Mouse (Mus musculus) midbrain, embryonic 14.5 days (tissue): ENCODE results near the gene Zfp970. TPM values are rescaled to one million over a fixed set of nuclear protein-coding genes. Genes with fewer than 3 reads are reported as not detected.
A peak's percentile ranks its signal among the peaks of the same experiment; 100 is the strongest.
"Not testable (repeated sequence)": the region's sequence is repeated elsewhere in the genome, so short reads cannot be mapped to it uniquely, and the experiment has no call there.

Experiments
- ATAC-seq: fragments of 200-750 bp; cut with Nextera tagmentation; 2 replicates; pipeline ENCODE4 v1.8.0; 2017; ENCODE audit warnings: moderate number of reproducible peaks, moderate library complexity; ENCODE audit not compliant: low FRiP score, low TSS enrichment
- DNase-seq: peaks from one replicate; pipeline ENCODE4 v3.0.0-alpha.2; 2015
- H3K27ac ChIP-seq: fragments of 300-500 bp; sonication (generic); replicated peaks from 2 replicates; pipeline ENCODE4 v1.5.1; 2014; ENCODE audit warnings: mild to moderate bottlenecking, low read depth, low read length, moderate library complexity
- H3K27me3 ChIP-seq: fragments of 300-500 bp; sonication (generic); 2 replicates; pipeline ENCODE4 v1.6.1; 2014; ENCODE audit warnings: low read length, control low read depth, mixed read lengths; ENCODE audit not compliant: control insufficient read depth, insufficient read depth
- H3K36me3 ChIP-seq: fragments of 300-500 bp; sonication (generic); 2 replicates; pipeline ENCODE4 v1.6.1; 2014; ENCODE audit warnings: low read length, control low read depth; ENCODE audit not compliant: control insufficient read depth, insufficient read depth
- H3K4me1 ChIP-seq: fragments of 300-500 bp; sonication (generic); 2 replicates; pipeline ENCODE4 v1.6.1; 2014; ENCODE audit warnings: mild to moderate bottlenecking, antibody characterized with exemption, low read length, control low read depth; ENCODE audit not compliant: control insufficient read depth, insufficient read depth
- H3K4me2 ChIP-seq: fragments of 300-500 bp; sonication (generic); 2 replicates; pipeline ENCODE4 v1.6.1; 2014; ENCODE audit warnings: mild to moderate bottlenecking, low read length, moderate library complexity
- H3K4me3 ChIP-seq: fragments of 300-500 bp; sonication (generic); replicated peaks from 2 replicates; pipeline ENCODE4 v1.5.1; 2014; ENCODE audit warnings: low read depth, low read length
- H3K9ac ChIP-seq: fragments of 300-500 bp; sonication (generic); replicated peaks from 2 replicates; pipeline ENCODE4 v1.6.1; 2014; ENCODE audit warnings: mild to moderate bottlenecking, low read length, moderate library complexity
- H3K9me3 ChIP-seq: fragments of 300-500 bp; sonication (generic); 2 replicates; pipeline ENCODE4 v1.6.1; 2016; ENCODE audit warnings: low read length, control low read depth, mixed read lengths; ENCODE audit not compliant: control insufficient read depth
- WGBS: fragments of 180-500 bp; shearing (Covaris S2); extraction: QIAGEN DNeasy Blood & Tissue Kit; methylation state at CpG from one replicate; pipeline ENCODE4 v1.1.7; 2014; 5-methylcytosine and 5-hydroxymethylcytosine counted together
- polyA plus RNA-seq: library from polyadenylated mRNA; unstranded; fragments of >200 nt; fragmentation: Nextera tagmentation; extraction: Ambion mirVana; gene quantifications from 2 replicates; pipeline ENCODE4 v1.2.1, GENCODE M21; 2014

The Zfp970 gene
- polyA plus RNA-seq: 7.7 and 9.3 TPM in 2 replicates

DNA sequence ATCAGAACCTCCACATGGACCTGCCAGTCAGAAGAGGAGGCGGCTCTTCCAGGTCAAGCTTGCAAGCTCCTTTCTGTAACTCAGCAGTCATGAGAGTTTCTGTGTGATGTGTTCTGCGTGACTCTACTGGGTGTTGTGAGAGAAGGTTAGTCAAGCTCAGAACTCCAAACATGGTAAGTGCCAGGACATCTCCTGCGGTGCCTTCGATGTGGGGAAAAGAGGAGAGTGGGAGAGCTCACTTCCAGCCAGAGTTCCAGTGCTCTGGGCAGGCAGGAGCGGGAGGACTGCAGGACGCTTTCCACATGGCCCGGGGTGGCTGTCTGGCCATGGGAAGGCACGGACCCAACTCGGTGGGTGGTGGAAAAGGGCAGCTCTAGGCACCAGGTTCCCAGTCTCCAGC is at the start of gene Zfp970:
Gene Zfp970, plus strand, starts transcription at position 58 of the 400 bp plus-strand sequence.
- H3K36me3 ChIP-seq: not testable (repeated sequence)

DNA sequence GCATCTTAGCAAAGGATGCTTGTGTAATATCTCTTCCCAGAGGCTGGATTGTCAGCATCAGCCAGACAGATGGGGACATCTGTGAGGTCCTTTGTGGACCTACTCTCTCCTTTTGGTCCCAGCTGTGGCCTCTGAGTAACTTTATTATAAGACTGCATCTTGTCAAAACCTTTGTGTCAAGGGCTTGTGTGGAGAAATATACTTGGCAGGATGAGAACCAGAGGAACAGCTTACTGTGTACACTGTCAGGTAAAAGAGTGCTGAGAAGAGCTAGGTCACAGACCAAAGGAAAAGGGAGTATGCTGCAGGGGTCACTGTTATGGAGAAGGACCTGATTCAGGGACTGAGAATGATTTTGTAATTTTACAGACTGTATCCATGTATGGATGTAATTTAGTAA is 3.7 kb downstream of the Zfp970 start:
- not testable (repeated sequence) for H3K27me3 ChIP-seq, H3K4me2 ChIP-seq, ATAC-seq, H3K4me1 ChIP-seq, H3K9me3 ChIP-seq, H3K27ac ChIP-seq, DNase-seq, H3K36me3 ChIP-seq, H3K9ac ChIP-seq, H3K4me3 ChIP-seq

More for the DNA sequence above, at the start of gene Zfp970:
- not testable (repeated sequence) for H3K9me3 ChIP-seq, ATAC-seq, H3K4me1 ChIP-seq, H3K9ac ChIP-seq, H3K27me3 ChIP-seq, H3K27ac ChIP-seq
- WGBS: 14% methylated on average over 8 of the region's 9 CpGs
- Histone ChIP-seq H3K4me2 (peak within 1 kb of the TSS; percentile 43), H3K4me3 (peak within 1 kb of the TSS; percentile 29)
- DNase-seq: peak; percentile 0

DNA sequence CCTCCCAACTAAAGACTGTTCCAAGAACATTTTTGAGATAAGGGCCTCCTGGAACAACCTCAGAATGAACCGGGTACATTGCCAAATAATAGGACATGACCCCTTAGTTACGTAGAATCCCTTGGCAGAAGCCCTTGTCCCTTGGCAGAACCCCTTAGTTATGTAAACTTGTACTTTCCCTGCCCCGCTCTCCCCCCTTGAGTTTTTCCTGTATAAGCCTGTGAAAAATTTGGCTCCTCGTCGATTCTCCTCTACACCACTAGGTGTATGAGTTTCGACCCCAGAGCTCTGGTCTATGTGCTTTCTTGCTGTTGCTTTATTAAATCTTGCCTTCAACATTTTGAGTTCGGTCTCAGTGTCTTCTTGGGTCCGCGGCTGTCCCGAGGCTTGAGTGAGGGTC is 7.7 kb downstream of the Zfp970 start:
- 95% methylated on average over 6 of the region's 10 CpGs for WGBS
- H3K4me3 ChIP-seq, H3K9me3 ChIP-seq, ATAC-seq, H3K27ac ChIP-seq, DNase-seq, H3K36me3 ChIP-seq, H3K27me3 ChIP-seq, H3K4me2 ChIP-seq, H3K9ac ChIP-seq, H3K4me1 ChIP-seq: not testable (repeated sequence)

DNA sequence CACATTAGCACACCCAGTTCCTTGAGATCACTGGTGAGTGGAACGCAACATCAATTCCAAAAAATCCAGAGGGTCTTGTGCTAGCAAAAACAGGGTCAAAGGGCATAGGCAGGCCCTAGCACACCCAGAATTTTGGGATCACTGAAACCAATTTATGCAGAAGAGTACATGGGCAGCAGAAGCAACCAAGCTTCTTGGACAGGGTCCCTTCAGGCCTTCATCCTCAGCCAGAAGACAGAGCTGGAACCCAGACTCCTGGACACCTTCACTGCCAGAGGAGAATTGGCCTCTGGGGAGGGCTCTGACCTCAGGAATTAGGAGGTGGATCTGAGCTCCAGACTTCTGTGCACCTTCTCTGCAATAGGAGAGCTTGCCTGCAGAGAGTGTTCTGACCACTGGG is 17.4 kb downstream of the Zfp970 start:
- DNase-seq, H3K27me3 ChIP-seq, H3K4me2 ChIP-seq, H3K27ac ChIP-seq, H3K4me3 ChIP-seq, H3K9me3 ChIP-seq, ATAC-seq, H3K9ac ChIP-seq, H3K36me3 ChIP-seq, H3K4me1 ChIP-seq: not testable (repeated sequence)
- 92% methylated on average over 1 of the region's 1 CpGs for WGBS

DNA sequence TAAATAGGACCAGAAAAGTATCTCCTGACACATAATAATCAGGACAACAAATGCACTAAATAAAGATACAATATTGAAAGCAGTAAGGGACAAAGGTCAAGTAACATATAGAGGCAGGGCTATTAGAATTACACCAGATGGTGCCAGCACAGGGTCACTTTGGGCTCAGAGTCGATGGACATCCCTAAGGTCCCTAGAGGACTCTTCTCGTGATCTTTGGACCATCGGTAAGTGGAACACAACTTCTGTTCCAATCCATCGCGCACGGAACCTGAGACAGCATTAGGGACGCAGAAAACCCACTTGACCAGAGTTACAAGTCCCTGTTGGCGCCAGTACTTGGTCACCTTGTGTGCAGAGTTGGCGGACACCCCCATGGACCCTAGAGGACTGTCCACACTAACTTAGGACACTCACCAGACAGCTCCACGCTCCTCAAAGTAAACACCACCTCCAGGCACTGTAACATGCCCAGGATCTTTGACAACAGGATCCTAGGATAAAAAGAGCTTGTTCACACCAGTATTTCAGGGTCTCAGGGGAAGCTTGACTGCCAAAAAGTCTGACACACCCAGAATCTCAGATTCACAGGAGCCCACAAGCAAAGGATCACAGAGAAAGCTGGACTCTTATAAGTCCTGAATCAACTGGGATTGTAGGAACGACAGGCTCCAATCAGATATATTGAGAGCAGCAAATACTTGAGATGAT is 18.9 kb downstream of the Zfp970 start:
- H3K27ac ChIP-seq, H3K9me3 ChIP-seq, DNase-seq, H3K9ac ChIP-seq, ATAC-seq, H3K4me1 ChIP-seq, H3K36me3 ChIP-seq, H3K4me3 ChIP-seq, H3K4me2 ChIP-seq, H3K27me3 ChIP-seq: not testable (repeated sequence)
- 84% methylated on average over 11 of the region's 11 CpGs for whole genome bisulfite sequencing

DNA sequence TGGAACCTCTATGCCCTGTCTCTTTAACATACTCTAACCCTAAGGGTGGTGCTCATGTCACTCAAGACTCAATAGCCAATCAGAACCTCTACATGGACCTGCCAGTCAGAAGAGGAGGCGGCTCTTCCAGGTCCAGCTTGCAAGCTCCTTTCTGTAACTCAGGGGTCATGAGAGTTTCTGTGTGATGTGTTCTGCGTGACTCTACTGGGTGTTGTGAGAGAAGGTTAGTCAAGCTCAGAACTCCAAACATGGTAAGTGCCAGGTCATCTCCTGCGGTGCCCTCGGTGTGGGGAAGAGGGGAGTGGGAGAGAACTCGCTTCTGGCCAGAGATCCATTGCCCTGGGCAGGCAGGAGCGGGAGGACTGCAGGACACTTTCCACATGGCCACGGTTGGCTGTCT is 33.5 kb downstream of the Zfp970 start, which contains the start of gene Gm14403:
Gene Gm14403, plus strand, starts transcription at position 149 of the 400 bp plus-strand sequence.
- H3K36me3 ChIP-seq, H3K27ac ChIP-seq, H3K9ac ChIP-seq, H3K4me1 ChIP-seq, H3K27me3 ChIP-seq, ATAC-seq, H3K9me3 ChIP-seq: not testable (repeated sequence)
- H3K4me2 ChIP-seq: peak within 1 kb of the TSS; percentile 42
- H3K4me3 ChIP-seq: peak within 1 kb of the TSS; percentile 29
- 25% methylated on average over 7 of the region's 7 CpGs for WGBS
- DNase-seq: peak; percentile 16

DNA sequence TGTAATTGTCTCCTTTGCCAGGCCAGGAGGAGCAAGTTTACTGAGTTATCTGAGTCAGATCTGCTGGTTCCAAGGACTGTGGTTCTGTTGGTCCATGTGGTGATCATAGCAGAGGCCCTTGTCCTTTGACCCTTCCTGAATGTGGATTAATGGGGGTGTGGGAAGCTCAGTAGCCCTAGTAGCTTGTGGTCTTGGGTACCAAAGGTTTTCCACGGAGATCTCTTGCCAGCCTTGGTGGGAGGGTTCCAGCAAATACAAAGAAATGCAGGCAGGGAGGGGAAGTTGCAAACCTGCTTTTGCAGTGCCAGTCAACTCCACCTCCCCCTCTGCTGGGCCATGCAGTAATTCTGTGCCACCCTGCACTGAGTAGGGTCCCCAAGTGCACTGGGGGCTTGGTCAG is 34.6 kb downstream of the Zfp970 start:
- 56% methylated on average over 1 of the region's 1 CpGs for WGBS
- not testable (repeated sequence) for ATAC-seq

DNA sequence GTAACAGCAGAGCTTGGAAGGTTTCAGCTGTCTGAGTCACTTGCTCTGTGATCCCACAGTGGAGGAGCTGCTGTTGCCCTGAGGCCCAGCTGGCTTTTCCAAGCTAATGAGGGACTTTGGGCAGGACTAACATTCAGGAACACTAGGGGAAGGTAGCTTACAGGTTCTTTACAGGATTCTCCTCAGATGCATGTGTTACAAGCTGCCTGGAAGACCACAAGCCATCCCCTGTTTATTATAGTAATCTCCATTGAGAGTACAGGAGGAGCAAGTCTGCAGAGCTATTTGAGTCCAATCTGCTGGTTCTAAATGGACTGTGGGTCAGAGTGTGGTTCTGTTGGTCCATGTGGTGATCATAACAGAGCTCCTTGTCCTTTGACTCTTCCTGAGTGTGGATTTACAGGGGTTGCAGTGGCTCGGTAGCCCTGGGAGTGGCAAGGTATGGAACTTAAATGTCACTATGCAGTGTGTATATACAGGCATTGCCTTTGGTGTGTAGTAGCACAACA is 40.7 kb downstream of the Zfp970 start:
- not testable (repeated sequence) for H3K9me3 ChIP-seq, H3K27ac ChIP-seq, H3K9ac ChIP-seq, H3K4me1 ChIP-seq, DNase-seq, H3K27me3 ChIP-seq, H3K36me3 ChIP-seq, H3K4me3 ChIP-seq, H3K4me2 ChIP-seq, ATAC-seq
- 93% methylated on average over 1 of the region's 1 CpGs for WGBS

More for the DNA sequence above, 34.6 kb downstream of the Zfp970 start:
- not testable (repeated sequence) for H3K36me3 ChIP-seq, DNase-seq, H3K4me3 ChIP-seq, H3K27ac ChIP-seq, H3K9ac ChIP-seq, H3K4me2 ChIP-seq, H3K4me1 ChIP-seq, H3K27me3 ChIP-seq, H3K9me3 ChIP-seq

DNA sequence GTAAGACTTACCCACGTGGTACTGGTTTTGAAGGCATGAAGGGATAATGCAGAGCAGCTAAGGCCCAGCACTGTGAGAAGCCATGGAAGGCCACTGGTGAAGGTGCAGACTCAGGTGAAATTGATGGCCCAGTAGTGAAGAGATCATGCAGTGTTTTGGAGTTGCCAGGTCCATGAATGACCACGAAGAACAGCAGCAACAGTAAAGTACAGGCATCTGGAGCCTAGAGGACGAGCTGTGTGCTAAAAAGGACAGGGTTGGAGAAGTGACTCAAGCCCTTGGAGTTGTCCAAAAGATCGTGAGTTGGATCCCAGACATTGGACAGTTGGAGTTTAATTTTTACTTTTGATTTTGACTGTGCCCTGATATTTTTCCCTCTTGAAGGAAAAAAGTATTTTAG is 46.8 kb downstream of the Zfp970 start:
- H3K9me3 ChIP-seq, DNase-seq, H3K36me3 ChIP-seq, H3K27ac ChIP-seq, H3K4me1 ChIP-seq, H3K27me3 ChIP-seq, H3K4me3 ChIP-seq, H3K4me2 ChIP-seq, H3K9ac ChIP-seq, ATAC-seq: not testable (repeated sequence)
- WGBS: 69% methylated on average over 4 of the region's 4 CpGs
